Mouse (Mus musculus) midbrain, embryonic 16.5 days (tissue): Measurements from ENCODE around the gene Lgals9. TPM values are rescaled to one million over a fixed set of nuclear protein-coding genes. Genes with fewer than 3 reads are reported as not detected.
A peak's percentile ranks its signal among the peaks of the same experiment; 100 is the strongest.

Experiments
- ATAC-seq: fragments of 200-750 bp; cut with Nextera tagmentation; 2 replicates; pipeline ENCODE4 v1.8.0; 2017; ENCODE audit warnings: moderate TSS enrichment
- H3K27ac ChIP-seq: fragments of 300-500 bp; sonication (generic); 2 replicates; pipeline ENCODE4 v1.5.1; 2014; ENCODE audit warnings: mild to moderate bottlenecking, low read length, mixed read lengths
- H3K27me3 ChIP-seq: fragments of 300-500 bp; sonication (generic); 2 replicates; pipeline ENCODE4 v1.6.1; 2014; ENCODE audit warnings: low read depth, low read length, mixed read lengths; ENCODE audit not compliant: control insufficient read depth, insufficient read depth
- H3K36me3 ChIP-seq: fragments of 300-500 bp; sonication (generic); 2 replicates; pipeline ENCODE4 v1.6.1; 2014; ENCODE audit warnings: mild to moderate bottlenecking, low read length, moderate library complexity, mixed read lengths; ENCODE audit not compliant: control insufficient read depth, insufficient read depth
- H3K4me1 ChIP-seq: fragments of 300-500 bp; sonication (generic); 2 replicates; pipeline ENCODE4 v1.6.1; 2014; ENCODE audit warnings: mild to moderate bottlenecking, low read length, mixed read lengths; ENCODE audit not compliant: control insufficient read depth, insufficient read depth
- H3K4me2 ChIP-seq: fragments of 300-500 bp; sonication (generic); 2 replicates; pipeline ENCODE4 v1.6.1; 2014; ENCODE audit warnings: mild to moderate bottlenecking, low read length, mixed read lengths
- H3K4me3 ChIP-seq: fragments of 300-500 bp; sonication (generic); 2 replicates; pipeline ENCODE4 v1.5.1; 2014; ENCODE audit warnings: low read depth, mild to moderate bottlenecking, low read length, moderate library complexity, mixed read lengths
- H3K9ac ChIP-seq: fragments of 300-500 bp; sonication (generic); 2 replicates; pipeline ENCODE4 v1.6.1; 2014; ENCODE audit warnings: low read depth, low read length, mixed read lengths
- H3K9me3 ChIP-seq: fragments of 300-500 bp; sonication (generic); replicated peaks from 2 replicates; pipeline ENCODE4 v1.6.1; 2014; ENCODE audit warnings: mild to moderate bottlenecking, low read length, mixed read lengths; ENCODE audit not compliant: control insufficient read depth, poor library complexity, severe bottlenecking
- WGBS: fragments of 180-500 bp; shearing (Covaris S2); extraction: QIAGEN DNeasy Blood & Tissue Kit; methylation state at CpG from one replicate; pipeline ENCODE4 v1.1.7; 2014; 5-methylcytosine and 5-hydroxymethylcytosine counted together
- polyA plus RNA-seq: library from polyadenylated mRNA; unstranded; fragments of >200 nt; fragmentation: Nextera tagmentation; extraction: Ambion mirVana; gene quantifications from 2 replicates; pipeline ENCODE4 v1.2.1, GENCODE M21; 2015

The Lgals9 gene
- polyA plus RNA-seq, 1 experiment from 2014 or later = 8.0 TPM

DNA sequence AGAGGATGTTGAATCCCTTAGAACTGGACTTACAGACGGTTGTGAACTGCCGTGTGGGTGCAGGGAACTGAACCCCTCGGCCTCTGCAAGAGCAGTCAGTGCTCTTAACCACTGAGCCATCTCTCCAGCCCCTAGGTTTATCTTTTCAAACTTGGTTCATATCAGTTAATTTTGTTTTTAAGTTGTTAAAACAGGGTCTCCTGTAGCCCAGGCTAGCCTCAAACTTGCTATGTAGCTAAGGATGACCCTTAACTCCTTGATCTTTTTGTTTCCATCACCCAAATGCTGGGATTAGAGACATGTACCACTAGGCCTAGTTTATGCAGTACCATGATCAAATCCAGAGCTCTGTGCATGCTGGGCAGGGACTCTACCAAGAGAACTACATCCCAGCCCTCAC lies 13.0 kb downstream of the Lgals9 start:
- Histone ChIP-seq H3K36me3 (no peaks in the 10 kb centered on the region), H3K9me3 (no peaks in the 10 kb centered on the region), H3K27ac (no peak overlapping the region), H3K4me1 (no peaks in the 10 kb centered on the region), H3K9ac (no peak overlapping the region), H3K4me3 (no peak overlapping the region), H3K27me3 (no peaks in the 10 kb centered on the region), H3K4me2 (no peak overlapping the region)
- WGBS = 93% methylated on average over 3 of the region's 3 CpGs
- ATAC-seq = no peak

GRCm38 (mm10) chr11:78971096-78971495 lies 13.7 kb downstream of the Lgals9 start:
- Histone ChIP-seq H3K36me3 (no peaks in the 10 kb centered on the region), H3K27me3 (no peaks in the 10 kb centered on the region), H3K9me3 (no peaks in the 10 kb centered on the region), H3K4me1 (no peaks in the 10 kb centered on the region), H3K27ac (no peak overlapping the region), H3K4me2 (no peak overlapping the region), H3K9ac (no peak overlapping the region), H3K4me3 (no peak overlapping the region)
- 87% methylated on average over 8 of the region's 8 CpGs for WGBS
- no peak for ATAC-seq

DNA sequence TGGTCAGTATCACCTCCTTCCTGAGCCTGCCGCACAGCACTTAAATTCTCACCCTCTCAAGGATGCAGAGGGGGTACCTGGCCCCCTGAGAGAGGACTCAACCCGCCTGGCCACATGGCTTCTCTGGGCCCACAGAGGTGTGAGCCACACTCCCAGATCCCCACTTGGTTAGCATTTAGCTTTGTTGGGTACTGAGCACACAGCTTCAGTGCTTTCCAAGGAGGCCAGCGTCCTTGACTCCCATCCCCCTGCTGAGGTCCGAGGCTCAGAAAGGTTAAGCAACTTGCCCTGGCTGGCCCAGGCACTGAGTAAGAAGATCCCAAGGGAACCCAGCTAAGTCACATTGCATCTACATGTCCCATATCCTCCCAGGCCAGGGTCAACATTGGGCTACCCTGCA lies 16.6 kb downstream of the Lgals9 start:
- WGBS = 85% methylated on average over 4 of the region's 4 CpGs
- Histone ChIP-seq H3K4me3 (no peak overlapping the region), H3K9me3 (no peaks in the 10 kb centered on the region), H3K27ac (no peak overlapping the region), H3K36me3 (no peaks in the 10 kb centered on the region), H3K4me2 (no peak overlapping the region), H3K27me3 (no peaks in the 10 kb centered on the region), H3K4me1 (no peaks in the 10 kb centered on the region), H3K9ac (no peak overlapping the region)
- ATAC-seq = no peak

GRCm38 (mm10) chr11:78967371-78967770 lies 17.4 kb downstream of the Lgals9 start:
- Histone ChIP-seq H3K27me3 (no peaks in the 10 kb centered on the region), H3K9me3 (no peaks in the 10 kb centered on the region), H3K4me1 (no peaks in the 10 kb centered on the region), H3K9ac (no peak overlapping the region), H3K4me3 (no peak overlapping the region), H3K27ac (no peak overlapping the region), H3K36me3 (no peaks in the 10 kb centered on the region), H3K4me2 (no peak overlapping the region)
- no peak for ATAC-seq
- 24% methylated on average over 4 of the region's 4 CpGs for WGBS

DNA sequence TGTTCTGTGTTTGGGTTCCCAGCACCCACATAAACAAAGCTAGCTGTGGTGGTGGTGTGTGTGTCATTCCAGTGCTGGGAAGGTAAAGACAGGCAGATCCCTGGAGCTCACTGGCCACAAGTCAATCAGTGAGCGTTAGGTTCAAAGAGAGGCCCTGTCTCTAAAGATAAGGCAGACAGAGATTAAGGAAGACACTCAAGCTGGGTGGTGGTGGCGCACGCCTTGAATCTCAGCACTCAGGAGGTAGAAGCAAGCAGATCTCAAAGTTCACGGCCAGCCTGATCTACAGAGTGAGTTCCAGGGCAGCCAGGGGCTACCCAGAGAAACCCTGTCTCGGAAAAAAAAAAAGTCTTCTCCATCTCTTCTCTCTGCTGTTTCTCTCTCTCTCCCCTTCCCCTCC lies 23.5 kb downstream of the Lgals9 start:
- 82% methylated on average over 5 of the region's 5 CpGs for WGBS
- no peak for ATAC-seq
- no peak overlapping the region for H3K27ac ChIP-seq
- no peaks in the 10 kb centered on the region for H3K9me3 ChIP-seq
- H3K36me3 ChIP-seq = no peaks in the 10 kb centered on the region
- H3K4me3 ChIP-seq = no peak overlapping the region
- H3K4me1 ChIP-seq = no peaks in the 10 kb centered on the region
- no peaks in the 10 kb centered on the region for H3K27me3 ChIP-seq
- H3K9ac ChIP-seq = no peak overlapping the region
- H3K4me2 ChIP-seq = no peak overlapping the region

DNA sequence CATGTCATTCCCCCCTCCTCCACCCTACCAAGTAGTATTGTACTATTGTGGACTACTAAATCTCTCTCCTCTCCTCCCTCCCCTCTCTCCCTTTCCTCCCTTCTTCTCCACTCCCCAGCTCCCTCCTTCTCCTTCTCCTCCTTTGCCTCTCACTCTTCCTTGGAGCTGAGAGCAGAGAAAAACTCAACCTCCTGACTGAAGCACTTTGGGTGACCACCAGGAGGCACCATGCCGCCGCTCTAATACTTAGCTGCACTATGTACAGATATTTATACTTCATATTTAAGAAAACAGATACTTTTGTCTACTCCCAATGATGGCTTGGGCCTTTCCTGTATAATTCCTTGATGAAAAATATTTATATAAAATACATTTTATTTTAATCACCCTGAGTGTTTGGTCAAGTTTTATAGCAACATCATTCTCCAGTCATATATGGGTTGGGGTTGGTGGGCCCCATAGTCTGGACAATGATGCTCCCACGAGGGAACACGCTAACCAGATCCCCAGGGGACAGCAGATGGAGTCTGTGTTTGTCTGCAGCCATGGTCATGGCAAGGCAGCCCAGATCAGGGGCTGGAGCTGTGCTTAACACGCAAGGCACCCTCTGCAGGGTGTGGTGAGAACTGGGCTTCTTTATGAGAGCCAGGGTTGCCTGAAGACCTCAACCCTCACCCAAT lies 24.8 kb downstream of the Lgals9 start:
- WGBS = 69% methylated on average over 5 of the region's 5 CpGs
- H3K4me1 ChIP-seq = no peaks in the 10 kb centered on the region
- no peak for ATAC-seq
- no peak overlapping the region for H3K9ac ChIP-seq
- H3K4me2 ChIP-seq = no peak overlapping the region
- no peaks in the 10 kb centered on the region for H3K9me3 ChIP-seq
- H3K4me3 ChIP-seq = no peak overlapping the region
- H3K27me3 ChIP-seq = no peaks in the 10 kb centered on the region
- H3K36me3 ChIP-seq = no peaks in the 10 kb centered on the region
- H3K27ac ChIP-seq = no peak overlapping the region

GRCm38 (mm10) chr11:78959367-78959766 lies 25.4 kb downstream of the Lgals9 start:
- Histone ChIP-seq H3K9ac (no peak overlapping the region), H3K4me1 (no peaks in the 10 kb centered on the region), H3K9me3 (no peaks in the 10 kb centered on the region), H3K36me3 (no peaks in the 10 kb centered on the region), H3K4me3 (no peak overlapping the region), H3K4me2 (no peak overlapping the region), H3K27me3 (no peaks in the 10 kb centered on the region), H3K27ac (no peak overlapping the region)
- ATAC-seq = no peak
- 78% methylated on average over 8 of the region's 8 CpGs for WGBS

- 3% methylated on average over 7 of the region's 7 CpGs for WGBS
- no peak for ATAC-seq
- no peak overlapping the region for H3K4me3 ChIP-seq
- no peak overlapping the region for H3K27ac ChIP-seq
- peaks cover 7% of the 10 kb centered on the region for H3K27me3 ChIP-seq
- H3K9me3 ChIP-seq = no peaks in the 10 kb centered on the region
- 0 out of 2 replicates have a peak, but pooled peaks cover 2% of the 10 kb centered on the region for H3K4me1 ChIP-seq
- H3K36me3 ChIP-seq = no peaks in the 10 kb centered on the region
- H3K9ac ChIP-seq = no peak overlapping the region
- H3K4me2 ChIP-seq = no peak overlapping the region
These were observed 28.5 kb downstream of the Lgals9 start for GRCm38 (mm10) chr11:78956260-78956659.

GRCm38 (mm10) chr11:78952467-78952866 lies 32.3 kb downstream of the Lgals9 start:
- H3K4me2 ChIP-seq = peak overlapping the region; percentile 44

More at GRCm38 (mm10) chr11:78952467-78952866, 32.3 kb downstream of the Lgals9 start:
- Histone ChIP-seq H3K36me3 (no peaks in the 10 kb centered on the region), H3K4me3 (peak overlapping the region; percentile 27), H3K27ac (no peak overlapping the region), H3K9ac (0 out of 2 replicates have a peak overlapping the region, but pooled peaks have one; percentile 25), H3K9me3 (no peaks in the 10 kb centered on the region), H3K27me3 (peaks cover 7% of the 10 kb centered on the region), H3K4me1 (0 out of 2 replicates have a peak, but pooled peaks cover 2% of the 10 kb centered on the region)
- WGBS = 12% methylated on average over 17 of the region's 17 CpGs
- no peak for ATAC-seq
